Mouse (Mus musculus) kidney, adult 10 weeks (tissue): ENCODE data around the gene Exph5. TPM values are rescaled to one million over a fixed set of nuclear protein-coding genes. Genes with fewer than 3 reads are reported as not detected.

Experiments used
- polyA plus RNA-seq: library from polyadenylated mRNA; stranded (reverse); fragments of 350-450 nt; fragmentation: Illumina TruSeq; extraction: RNeasy Lipid Tissue Mini Kit (QIAGEN cat#74804); gene quantifications from one replicate; pipeline ENCODE4 v1.2.3, GENCODE M21; 2014; ENCODE audit warnings: low read depth, low replicate concordance

Gene Exph5
- 10.6 TPM for polyA plus RNA-seq

DNA sequence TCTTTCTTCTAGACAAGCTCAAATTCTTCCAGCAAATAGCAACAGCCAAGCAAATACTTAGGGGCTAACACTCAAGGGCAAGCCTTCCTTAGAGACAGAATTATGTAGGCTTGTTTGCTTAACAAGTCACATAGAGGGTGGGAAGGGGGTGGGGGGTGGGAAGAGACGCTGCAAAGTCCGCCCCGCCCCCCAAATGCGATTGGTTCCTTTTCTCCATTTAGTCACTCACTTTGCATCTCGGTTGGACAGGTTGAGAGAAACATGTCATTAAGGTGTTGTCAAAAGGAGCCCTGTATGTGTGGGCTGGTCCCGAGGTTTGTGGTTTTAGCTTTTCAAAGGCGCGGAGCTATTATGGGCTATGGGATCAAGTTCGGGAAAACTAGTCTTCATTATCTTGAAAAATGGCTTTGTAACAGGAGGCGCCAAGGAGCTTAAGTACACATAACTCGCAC lies at the start of gene Exph5:
Exph5 (plus strand) TSS at position 402 of the 452 bp plus-strand sequence.

DNA sequence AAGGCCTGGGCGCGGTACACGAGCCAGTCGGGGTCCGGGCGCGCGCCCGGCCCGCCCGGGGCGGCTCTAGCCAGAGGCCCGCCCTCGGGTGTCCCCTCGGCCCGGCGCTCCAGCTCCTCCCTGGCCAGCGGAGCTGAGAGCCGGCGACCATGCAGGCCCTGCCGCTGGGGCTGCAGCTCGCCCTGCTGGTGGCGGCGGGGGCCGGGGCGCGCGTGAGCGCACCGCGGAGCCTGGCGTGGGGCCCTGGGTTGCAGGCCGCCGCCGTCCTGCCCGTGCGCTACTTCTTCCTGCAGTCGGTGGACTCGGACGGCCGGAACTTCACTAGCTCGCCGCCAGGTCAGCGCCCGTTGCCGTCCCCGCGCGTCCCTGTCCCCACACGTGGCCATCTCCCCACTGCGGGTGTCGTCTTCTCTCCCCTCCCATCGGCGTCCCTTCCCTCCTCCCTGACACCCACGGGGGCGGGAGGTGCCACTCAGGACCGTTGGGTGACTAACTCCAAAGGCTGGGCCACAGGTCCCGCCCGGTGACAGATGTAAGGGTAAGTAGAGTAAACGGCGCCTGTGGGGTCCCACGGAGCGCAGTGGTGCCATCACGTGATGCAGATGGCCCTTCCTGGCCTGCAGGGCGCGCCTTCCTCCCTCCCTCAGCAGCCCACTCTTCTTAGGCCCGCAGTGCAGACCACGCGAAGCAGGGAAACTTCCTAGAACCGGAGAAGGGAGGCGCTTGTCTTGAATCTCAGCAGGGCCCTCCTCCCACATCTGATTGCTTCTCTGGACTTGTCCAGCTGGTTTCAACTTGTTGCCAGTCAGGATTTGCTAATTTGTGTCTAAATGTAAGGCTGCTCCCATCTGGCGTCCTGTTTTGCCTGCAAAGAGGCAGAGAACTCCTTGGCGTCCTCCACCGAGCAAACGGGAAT lies 82.7 kb downstream of the Exph5 start, which contains the start of gene Kdelc2:
Kdelc2 (plus strand) TSS at position 75 of the 916 bp plus-strand sequence.

DNA sequence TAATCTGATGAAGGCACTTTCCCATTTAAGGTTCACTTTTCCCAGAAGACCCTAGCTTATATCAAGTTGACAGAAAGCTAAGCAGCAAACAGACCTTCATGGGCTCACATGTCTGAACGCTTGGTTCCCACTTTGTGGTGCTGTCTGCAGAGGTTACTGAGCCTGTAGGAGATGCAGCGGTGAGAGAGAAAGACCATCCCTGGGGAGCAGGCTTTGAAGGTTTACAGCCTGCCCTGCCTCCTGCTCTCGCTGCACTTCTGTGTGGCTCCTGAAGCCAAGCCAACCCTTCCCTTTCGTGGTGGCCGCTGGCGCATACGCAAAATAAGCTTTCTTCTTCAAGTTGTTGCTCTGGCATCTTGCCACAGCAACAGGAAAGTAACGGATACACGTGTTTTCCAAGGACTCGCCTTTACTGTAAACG lies 100.8 kb downstream of the Exph5 start, which contains the start of gene 4930550C14Rik:
4930550C14Rik (plus strand) TSS at position 35 of the 421 bp plus-strand sequence.

Other genes starting within 250 kb of the Exph5 start
- 33.6 TPM for gene Ddx10, start 53.6 kb upstream of the Exph5 start, polyA plus RNA-seq
- 22.2 TPM for gene Kdelc2, start 82.4 kb downstream of the Exph5 start, polyA plus RNA-seq
- gene 4930550C14Rik, start 100.7 kb downstream of the Exph5 start, polyA plus RNA-seq: 20.9 TPM
- gene Atm, start 235.1 kb downstream of the Exph5 start, polyA plus RNA-seq: 15.6 TPM
- 19.1 TPM for gene Npat, start 235.4 kb downstream of the Exph5 start, polyA plus RNA-seq